Mouse (Mus musculus) brain, embryonic 14.5 days (tissue): ENCODE results near the gene Eps8.

Experiments used
- CTCF ChIP-seq: fragments of 200-500 bp; IDR thresholded peaks from 2 replicates; pipeline ENCODE4 v1.5.1; 2012; ENCODE audit warnings: inconsistent platforms, mild to moderate bottlenecking, moderate library complexity, borderline replicate concordance; ENCODE audit not compliant: insufficient read depth, insufficient read length; ENCODE audit errors: extremely low read depth
- POLR2A ChIP-seq: fragments of 200-500 bp; IDR thresholded peaks from 2 replicates; pipeline ENCODE4 v1.6.1; 2012; ENCODE audit warnings: mild to moderate bottlenecking, inconsistent platforms, borderline replicate concordance; ENCODE audit not compliant: poor library complexity, insufficient read depth, insufficient read length, severe bottlenecking; ENCODE audit errors: extremely low read depth

DNA sequence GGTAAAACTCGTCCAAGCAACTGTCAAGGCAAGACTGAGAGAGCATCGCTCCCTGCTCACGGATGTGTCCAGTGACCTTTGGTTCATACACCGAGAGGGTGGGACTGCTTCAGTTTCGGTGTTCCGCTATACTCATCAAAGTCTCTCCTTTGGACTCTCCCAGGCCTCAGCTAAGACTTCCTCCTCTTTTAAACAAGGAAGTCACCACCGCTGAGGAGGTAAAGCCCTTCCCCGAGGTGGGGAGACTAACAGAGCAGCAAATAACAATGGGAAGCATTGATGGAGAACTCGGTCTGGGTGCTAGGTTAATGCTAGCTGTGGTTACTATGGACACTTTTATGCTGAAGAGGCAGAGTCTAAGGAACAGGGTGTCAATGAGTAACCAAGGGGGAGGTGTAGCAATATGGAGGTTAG is 84.0 kb downstream of the Eps8 start:
- no peak for TF ChIP-seq POLR2A
- no peak for TF ChIP-seq CTCF
